Mouse (Mus musculus): ENCODE results near the gene Nfkb2. TPM values are rescaled to one million over a fixed set of nuclear protein-coding genes. Genes with fewer than 3 reads are reported as not detected.

Gene Nfkb2
- polyA plus RNA-seq, 1 experiment from 2014 or later, result 1.5 TPM

DNA sequence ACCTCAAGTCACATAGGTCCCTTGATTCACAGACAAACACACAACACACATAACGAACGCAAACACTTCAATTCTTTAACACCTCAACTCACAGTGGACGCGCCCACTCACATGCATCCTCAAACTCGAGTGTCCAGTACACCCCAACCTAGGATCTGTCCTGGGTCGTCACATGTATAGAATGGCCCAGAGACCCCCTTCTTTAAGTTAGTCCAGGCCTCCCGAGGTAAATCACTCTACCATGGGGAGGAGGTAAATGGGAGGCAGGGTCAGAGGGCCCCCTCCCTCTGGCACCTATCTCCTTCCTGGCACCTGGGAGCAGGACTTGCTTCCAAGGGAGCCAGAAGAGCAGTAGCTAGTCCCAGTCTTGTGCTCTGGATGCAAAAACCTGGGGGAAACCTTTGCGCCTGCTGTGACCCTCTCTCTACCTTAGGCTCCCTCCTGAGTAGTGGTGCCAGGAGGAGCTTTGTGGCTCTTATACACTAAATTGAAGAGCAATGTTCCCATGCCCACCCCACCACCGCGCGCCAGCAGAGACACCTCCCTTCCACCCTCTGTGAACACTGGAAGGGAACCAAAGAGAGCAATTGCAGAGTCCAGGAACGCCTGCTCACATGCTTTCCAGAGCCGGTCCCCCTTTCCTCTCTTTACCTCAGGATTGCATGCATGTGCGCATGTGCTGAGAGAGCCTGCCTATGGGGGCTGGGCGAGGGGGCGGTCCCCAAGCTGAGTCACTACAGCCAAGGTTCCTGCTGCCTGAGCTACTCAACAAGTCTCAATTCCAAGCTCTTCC, 14.7 kb downstream of the Nfkb2 start:
- Histone ChIP-seq H3K4me1 (peaks cover 69% of the 10 kb centered on the region), H3K9me3 (replicated peaks) (no peaks in the 10 kb centered on the region), H3K4me2 (peak overlapping the region; percentile 73), H3K27ac (no peak overlapping the region), H3K4me3 (peak overlapping the region; percentile 47; the same call in 1 of the 2 replicates), H3K27me3 (peaks cover 76% of the 10 kb centered on the region), H3K36me3 (ENCODE audit: poor library complexity, severe bottlenecking) (no peaks in the 10 kb centered on the region), H3K9ac (no peak overlapping the region)
- peak; percentile 46 for ATAC-seq
- 11% methylated on average over 16 of the region's 16 CpGs for WGBS

DNA sequence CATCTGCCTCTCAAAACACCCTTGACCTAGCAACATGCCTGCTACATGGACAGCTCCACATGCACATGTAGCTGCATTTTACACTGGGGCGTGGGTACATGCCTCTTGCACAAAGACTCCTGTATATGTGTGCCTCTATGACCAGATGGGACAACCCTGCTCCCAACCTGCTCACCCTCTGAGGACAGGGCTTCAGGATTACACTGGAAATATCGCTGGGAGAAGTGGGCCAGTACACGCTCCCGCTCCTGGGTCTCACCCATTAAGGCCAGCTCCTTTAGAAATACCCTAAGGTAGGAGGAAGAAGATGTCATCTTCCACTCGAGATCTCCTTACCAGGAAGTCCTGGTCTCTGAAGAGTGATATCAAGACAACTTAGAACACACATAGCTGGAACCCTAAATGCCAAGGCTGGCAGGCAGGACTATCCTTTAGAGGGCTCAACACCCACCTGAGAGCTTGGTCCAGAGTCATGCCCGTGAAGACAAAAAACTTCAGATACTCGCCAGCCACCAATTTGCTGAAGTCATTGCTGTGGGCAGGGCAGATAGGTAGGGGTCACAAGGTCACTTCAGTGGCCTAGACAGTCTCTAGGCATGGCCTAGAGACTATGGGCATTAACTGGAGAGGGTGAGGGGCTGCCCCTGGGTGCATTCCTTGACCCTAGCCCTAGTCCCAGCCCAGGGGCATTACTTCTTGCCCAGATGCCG, 16.1 kb downstream of the Nfkb2 start:
- no peak overlapping the region for H3K9ac ChIP-seq

DNA sequence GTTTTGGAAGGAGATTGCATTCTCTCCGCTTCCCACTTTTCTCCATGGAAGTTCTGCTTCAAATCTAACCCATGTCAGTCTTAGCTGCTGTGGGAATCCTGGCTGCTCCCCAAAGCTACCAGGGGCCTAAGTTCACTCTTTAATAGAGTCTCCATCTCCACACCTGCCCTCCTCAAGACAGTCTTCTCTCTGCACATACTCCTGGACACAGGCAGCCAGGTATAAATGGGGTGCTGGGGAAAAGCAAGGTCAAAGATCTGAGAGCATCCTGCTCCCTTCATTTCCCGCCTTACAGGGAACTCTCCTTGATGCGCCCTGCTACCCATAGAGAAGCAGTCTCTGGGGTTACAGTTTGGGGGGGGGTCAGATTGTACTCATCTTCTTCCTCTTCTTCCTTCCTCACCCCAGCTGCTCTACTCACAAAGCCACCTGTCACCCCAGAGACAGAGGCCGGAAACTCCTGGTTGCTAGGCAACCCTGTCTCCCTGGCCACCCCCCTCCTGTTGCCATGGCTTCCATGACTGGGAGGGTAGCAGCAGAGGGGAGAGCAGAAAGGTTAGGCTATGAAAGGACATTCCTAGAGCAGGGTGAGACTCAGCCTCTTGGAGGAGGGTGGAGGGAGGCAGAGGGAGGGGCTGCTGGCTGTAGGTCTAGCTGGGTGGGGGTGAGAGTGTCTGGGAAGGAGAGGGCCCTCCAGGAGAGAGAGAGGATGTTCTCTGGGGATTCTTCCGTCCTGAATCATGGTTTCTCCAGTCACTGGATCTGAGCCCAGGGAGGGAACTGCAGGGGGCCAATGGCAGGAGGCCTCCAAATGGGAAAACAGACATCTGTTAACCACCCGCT, 17.2 kb downstream of the Nfkb2 start:
- ATAC-seq, result peak; percentile 48; the same call in 1 of the 2 replicates
- Histone ChIP-seq H3K4me3 (0 out of 2 replicates have a peak overlapping the region, but pooled peaks have one; percentile 7), H3K9ac (peak overlapping the region; percentile 30; the same call in 1 of the 2 replicates), H3K27me3 (peaks cover 76% of the 10 kb centered on the region), H3K27ac (peak overlapping the region; percentile 73), H3K9me3 (replicated peaks) (no peaks in the 10 kb centered on the region), H3K4me1 (peaks cover 85% of the 10 kb centered on the region), H3K4me2 (peak overlapping the region; percentile 51), H3K36me3 (ENCODE audit: poor library complexity, severe bottlenecking) (no peaks in the 10 kb centered on the region)
- WGBS, result 19% methylated on average over 6 of the region's 6 CpGs

More for the DNA sequence above, 16.1 kb downstream of the Nfkb2 start:
- H3K9me3 ChIP-seq (replicated peaks), result no peaks in the 10 kb centered on the region
- H3K4me1 ChIP-seq, result peaks cover 82% of the 10 kb centered on the region
- no peak overlapping the region for H3K4me2 ChIP-seq
- no peak overlapping the region for H3K27ac ChIP-seq
- H3K36me3 ChIP-seq (ENCODE audit: poor library complexity, severe bottlenecking), result no peaks in the 10 kb centered on the region
- WGBS, result 82% methylated on average over 8 of the region's 8 CpGs
- ATAC-seq, result no peak
- H3K27me3 ChIP-seq, result peaks cover 76% of the 10 kb centered on the region
- H3K4me3 ChIP-seq, result no peak overlapping the region

DNA sequence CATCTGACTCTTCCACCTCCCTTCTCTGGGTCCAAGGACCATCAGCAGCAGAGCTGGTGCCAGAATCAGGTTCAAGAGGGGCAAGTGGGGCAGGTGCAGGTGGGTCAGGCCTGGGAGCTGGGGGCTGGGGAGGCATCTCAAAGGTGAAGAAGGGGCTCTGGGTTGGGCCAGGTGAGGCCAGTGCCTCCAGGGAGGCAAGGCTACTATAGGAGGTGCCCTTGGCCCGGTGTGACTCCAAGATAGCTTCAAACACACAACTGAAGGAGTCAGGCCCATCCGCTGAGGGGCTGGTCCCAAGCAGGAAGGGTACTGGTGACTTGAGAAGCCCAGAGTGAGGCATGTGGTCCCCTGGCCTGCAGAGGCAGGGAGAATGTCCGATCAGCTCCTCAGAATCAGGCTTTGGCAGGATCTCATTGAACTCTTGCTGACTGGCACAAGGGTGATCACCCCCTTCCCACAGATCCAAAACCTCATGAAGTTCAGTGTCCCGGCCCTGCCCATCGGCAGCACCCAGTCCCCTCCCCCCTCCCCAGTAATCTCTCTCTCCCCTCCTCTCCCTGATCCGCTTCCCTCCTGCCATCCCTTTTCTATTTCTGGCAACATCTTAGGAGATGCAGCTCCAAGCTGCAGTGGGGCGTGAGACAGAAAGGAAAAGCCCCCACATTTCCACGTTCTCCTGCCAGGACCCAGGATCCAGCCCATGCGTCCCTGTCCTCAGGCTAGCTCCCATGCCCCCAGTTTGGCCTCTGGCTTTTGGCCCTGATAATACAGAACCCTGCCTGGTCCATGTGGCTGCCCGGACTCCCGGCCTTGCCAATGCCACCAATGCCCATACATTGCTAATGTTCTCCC, 18.2 kb downstream of the Nfkb2 start:
- H3K36me3 ChIP-seq (ENCODE audit: poor library complexity, severe bottlenecking), result no peaks in the 10 kb centered on the region
- WGBS, result 51% methylated on average over 11 of the region's 11 CpGs
- peak overlapping the region; percentile 30 for H3K9ac ChIP-seq
- H3K4me3 ChIP-seq, result no peak overlapping the region
- H3K4me2 ChIP-seq, result peak overlapping the region; percentile 51
- peaks cover 68% of the 10 kb centered on the region for H3K27me3 ChIP-seq
- no peaks in the 10 kb centered on the region for H3K9me3 ChIP-seq (replicated peaks)
- peaks cover 83% of the 10 kb centered on the region for H3K4me1 ChIP-seq
- H3K27ac ChIP-seq, result peak overlapping the region; percentile 73
- no peak for ATAC-seq

DNA sequence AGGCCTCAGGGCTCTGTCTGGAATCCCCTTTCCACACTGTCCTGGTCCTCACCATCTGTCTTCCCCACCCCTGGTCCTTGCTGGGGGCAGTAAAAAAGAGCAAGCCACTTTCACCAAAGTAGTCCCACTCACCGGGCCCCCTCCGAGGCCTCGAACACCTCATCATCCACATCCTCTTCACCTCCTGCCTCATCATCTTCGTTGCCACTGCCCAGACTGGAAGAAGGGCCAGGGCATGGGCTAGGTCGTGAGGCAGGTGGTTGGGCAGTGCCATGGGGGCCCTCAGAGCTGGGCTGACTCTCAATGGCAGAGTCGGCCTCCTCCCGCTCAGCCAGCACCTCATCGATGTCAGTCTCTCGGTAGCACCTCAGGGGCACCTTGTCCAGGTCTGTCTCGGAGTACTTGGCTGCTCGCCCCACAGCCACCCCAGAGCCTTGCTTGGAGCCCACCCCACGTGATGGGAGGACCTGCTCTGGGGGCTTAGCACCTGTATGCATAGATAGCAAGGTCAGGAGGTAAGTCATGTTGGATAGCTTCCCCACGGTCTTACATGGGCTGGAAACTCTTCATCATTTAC, 19.0 kb downstream of the Nfkb2 start:
- ATAC-seq, result no peak
- H3K9me3 ChIP-seq (replicated peaks), result no peaks in the 10 kb centered on the region
- no peaks in the 10 kb centered on the region for H3K36me3 ChIP-seq (ENCODE audit: poor library complexity, severe bottlenecking)
- H3K27ac ChIP-seq, result peak overlapping the region; percentile 41; the same call in 1 of the 2 replicates
- H3K4me1 ChIP-seq, result peaks cover 82% of the 10 kb centered on the region
- peak overlapping the region; percentile 51; the same call in 1 of the 2 replicates for H3K4me2 ChIP-seq
- H3K27me3 ChIP-seq, result peaks cover 60% of the 10 kb centered on the region
- H3K4me3 ChIP-seq, result no peak overlapping the region
- H3K9ac ChIP-seq, result no peak overlapping the region
- 76% methylated on average over 13 of the region's 13 CpGs for WGBS

DNA sequence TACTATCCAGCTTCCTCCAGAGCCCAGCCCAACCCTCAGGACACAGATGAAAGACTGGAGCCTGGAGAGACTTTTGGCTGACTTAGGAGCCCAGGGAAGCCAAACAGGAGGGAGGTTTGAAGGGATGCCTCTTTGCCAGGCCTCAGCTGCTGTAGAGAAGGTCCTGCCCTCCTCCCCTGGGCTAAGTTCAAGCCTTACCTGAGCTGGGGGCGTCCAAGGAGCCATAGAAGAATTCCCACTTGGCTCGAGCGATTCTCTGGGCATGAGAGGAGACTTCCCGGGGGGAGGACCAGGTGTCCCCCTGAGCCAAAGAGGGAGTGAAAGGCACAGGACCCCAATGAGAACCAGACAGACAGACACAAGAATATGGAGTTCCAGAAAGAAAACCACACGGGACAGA, 19.6 kb downstream of the Nfkb2 start:
- peaks cover 78% of the 10 kb centered on the region for H3K4me1 ChIP-seq
- no peaks in the 10 kb centered on the region for H3K9me3 ChIP-seq (replicated peaks)
- H3K27ac ChIP-seq, result no peak overlapping the region
- no peak overlapping the region for H3K4me3 ChIP-seq
- no peak overlapping the region for H3K4me2 ChIP-seq
- no peaks in the 10 kb centered on the region for H3K36me3 ChIP-seq (ENCODE audit: poor library complexity, severe bottlenecking)
- H3K9ac ChIP-seq, result no peak overlapping the region
- ATAC-seq, result no peak
- WGBS, result 79% methylated on average over 5 of the region's 5 CpGs
- H3K27me3 ChIP-seq, result peaks cover 54% of the 10 kb centered on the region

DNA sequence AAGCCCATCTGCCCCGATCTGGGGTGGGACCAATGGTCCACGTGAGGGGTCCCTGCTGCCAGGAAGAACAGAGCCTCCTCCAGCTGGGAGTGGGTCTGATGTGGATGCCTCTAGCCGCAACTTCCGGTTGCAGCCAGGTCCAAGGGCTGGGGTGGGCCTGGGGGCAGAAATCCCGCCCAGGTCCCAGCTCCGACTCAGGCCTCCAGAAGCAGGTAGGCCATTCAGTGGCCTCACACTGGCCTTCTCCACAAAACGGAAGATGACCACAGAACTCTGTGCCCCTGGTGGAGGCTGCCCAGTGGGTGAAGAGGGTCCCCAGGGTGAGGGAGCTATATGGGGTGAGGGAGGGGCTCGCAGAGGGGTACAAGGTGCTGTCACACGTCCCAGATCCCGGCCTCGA, 20.2 kb downstream of the Nfkb2 start:
- no peak overlapping the region for H3K9ac ChIP-seq
- no peaks in the 10 kb centered on the region for H3K9me3 ChIP-seq (replicated peaks)
- WGBS, result 77% methylated on average over 11 of the region's 11 CpGs
- H3K4me1 ChIP-seq, result peaks cover 78% of the 10 kb centered on the region
- no peak for ATAC-seq
- no peak overlapping the region for H3K4me3 ChIP-seq
- H3K27me3 ChIP-seq, result peaks cover 48% of the 10 kb centered on the region
- H3K36me3 ChIP-seq (ENCODE audit: poor library complexity, severe bottlenecking), result no peaks in the 10 kb centered on the region
- H3K4me2 ChIP-seq, result peak overlapping the region; percentile 100
- H3K27ac ChIP-seq, result no peak overlapping the region

DNA sequence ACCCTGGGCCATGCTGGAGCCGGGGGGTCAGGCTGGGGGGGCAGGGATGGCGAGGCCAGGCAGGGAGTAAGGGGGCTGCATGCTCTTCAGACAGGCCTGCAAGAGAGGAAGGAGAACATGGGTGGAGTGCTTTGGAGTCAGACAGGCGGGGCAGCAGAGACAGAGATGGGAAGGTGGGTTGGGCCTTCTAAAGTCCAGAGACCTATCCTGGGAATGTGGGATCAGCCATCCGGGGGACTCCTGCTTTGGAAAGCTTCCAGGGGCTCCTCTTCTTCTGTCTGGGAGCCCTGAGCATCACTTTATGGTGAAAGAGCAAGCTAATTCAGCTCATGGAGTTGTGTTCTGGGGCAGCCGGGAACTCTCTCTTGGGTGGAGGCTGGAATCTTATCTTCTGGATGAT, 20.8 kb downstream of the Nfkb2 start:
- peak overlapping the region; percentile 100 for H3K4me2 ChIP-seq
- WGBS, result 66% methylated on average over 5 of the region's 5 CpGs
- H3K9me3 ChIP-seq (replicated peaks), result no peaks in the 10 kb centered on the region
- H3K4me1 ChIP-seq, result peaks cover 78% of the 10 kb centered on the region
- peaks cover under 1% of the 10 kb centered on the region; the same call in 1 of the 2 replicates for H3K36me3 ChIP-seq (ENCODE audit: poor library complexity, severe bottlenecking)
- no peak overlapping the region for H3K27ac ChIP-seq
- 0 out of 2 replicates have a peak overlapping the region, but pooled peaks have one; percentile 83 for H3K9ac ChIP-seq
- ATAC-seq, result no peak
- peaks cover 42% of the 10 kb centered on the region for H3K27me3 ChIP-seq
- peak overlapping the region; percentile 75; the same call in 1 of the 2 replicates for H3K4me3 ChIP-seq

DNA sequence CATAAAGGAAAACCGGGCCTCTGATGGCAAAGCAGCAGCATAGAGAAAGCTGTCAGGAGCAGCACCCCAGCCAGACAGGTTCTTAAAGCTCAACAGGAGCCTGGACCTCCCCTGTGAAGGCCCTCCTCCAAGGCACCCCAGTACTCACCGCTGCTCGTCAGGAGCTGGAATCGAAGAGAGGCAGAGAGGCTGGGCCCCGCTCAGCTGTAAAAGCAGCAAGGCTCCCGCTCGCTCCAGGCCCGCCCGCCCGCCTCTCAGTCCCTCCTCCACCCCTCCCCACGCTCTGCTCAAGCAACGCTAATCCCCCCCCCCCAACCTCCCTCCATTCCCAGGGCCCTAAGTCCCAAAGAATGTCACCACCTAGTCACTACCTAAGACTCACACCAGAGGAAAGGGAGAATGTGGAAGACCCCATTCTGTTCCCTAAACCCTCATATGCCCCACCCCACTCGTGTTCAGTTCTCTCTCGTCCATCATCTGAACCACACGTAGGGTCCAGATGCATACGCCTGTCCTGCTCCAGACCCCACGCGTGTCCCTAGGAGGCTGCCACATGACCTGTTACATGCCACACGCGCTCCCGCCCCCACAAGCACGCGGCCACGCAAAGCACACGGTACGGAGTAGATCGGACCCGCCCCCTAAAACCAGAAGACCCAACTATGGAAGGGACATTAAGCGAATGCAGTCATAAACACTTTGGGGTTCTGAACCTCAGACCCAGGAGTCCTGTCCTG, 22.1 kb downstream of the Nfkb2 start:
- H3K4me2 ChIP-seq, result peak overlapping the region; percentile 100
- peak overlapping the region; percentile 95 for H3K27ac ChIP-seq
- H3K4me3 ChIP-seq, result peak overlapping the region; percentile 75
- no peaks in the 10 kb centered on the region for H3K9me3 ChIP-seq (replicated peaks)
- peak overlapping the region; percentile 83 for H3K9ac ChIP-seq
- no peak for ATAC-seq
- peaks cover 74% of the 10 kb centered on the region for H3K4me1 ChIP-seq
- peaks cover 34% of the 10 kb centered on the region for H3K27me3 ChIP-seq
- WGBS, result 3% methylated on average over 27 of the region's 29 CpGs
- peaks cover 13% of the 10 kb centered on the region for H3K36me3 ChIP-seq (ENCODE audit: poor library complexity, severe bottlenecking)

DNA sequence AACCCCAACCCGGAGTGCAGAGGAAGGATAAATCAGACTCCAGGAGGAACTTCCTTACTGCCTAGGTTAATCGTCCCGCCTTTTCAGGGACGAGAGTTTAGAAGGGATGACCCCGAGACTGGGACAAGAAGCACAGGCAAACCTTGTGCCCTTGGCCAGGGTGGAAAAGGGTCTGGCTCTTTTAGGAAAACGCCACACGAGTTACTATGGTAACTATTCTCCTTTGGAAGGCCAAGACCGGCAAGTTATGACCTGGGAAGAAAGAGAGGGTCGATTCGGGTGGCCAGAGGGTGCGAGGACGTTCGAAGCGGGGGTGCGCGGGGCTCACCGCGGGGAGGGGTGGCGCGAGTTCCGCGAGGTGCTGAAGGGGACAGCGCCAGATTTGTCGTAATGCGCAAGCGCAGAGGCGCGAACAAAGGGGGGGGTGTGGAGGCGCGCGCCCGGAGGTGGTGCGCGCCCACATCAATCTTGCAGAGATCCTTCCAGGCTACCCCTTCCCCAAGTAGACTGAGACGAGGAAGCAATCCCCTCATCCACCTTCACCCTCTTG, 22.7 kb downstream of the Nfkb2 start, which contains the start of gene Psd:
Psd (minus strand) TSS at position 401 of the 550 bp plus-strand sequence.
- peaks cover 34% of the 10 kb centered on the region for H3K27me3 ChIP-seq
- peaks cover 19% of the 10 kb centered on the region for H3K36me3 ChIP-seq (ENCODE audit: poor library complexity, severe bottlenecking)
- H3K9ac ChIP-seq, result peak within 1 kb of the TSS; percentile 83
- no peak for ATAC-seq
- peaks cover 68% of the 10 kb centered on the region for H3K4me1 ChIP-seq
- 1% methylated on average over 28 of the region's 35 CpGs for WGBS
- peak within 1 kb of the TSS; percentile 100 for H3K4me2 ChIP-seq
- H3K9me3 ChIP-seq (replicated peaks), result no peaks in the 10 kb centered on the region
- peak within 1 kb of the TSS; percentile 75 for H3K4me3 ChIP-seq
- H3K27ac ChIP-seq, result peak within 1 kb of the TSS; percentile 95
